Mouse (Mus musculus): ENCODE data around the gene Dnah7c. TPM values are rescaled to one million over a fixed set of nuclear protein-coding genes. Genes with fewer than 3 reads are reported as not detected.
A peak's percentile ranks its signal among the peaks of the same experiment; 100 is the strongest.

Dnah7c gene
- polyA plus RNA-seq, 1 experiment = under 0.01 TPM

GRCm38 (mm10) chr1:46852600-46853272 lies 427.3 kb downstream of the Dnah7c start:
- peak overlapping the region; percentile 85 for H3K4me2 ChIP-seq (ENCODE audit: low read depth)
- no peaks in the 10 kb centered on the region for H3K36me3 ChIP-seq (ENCODE audit: control insufficient read depth, insufficient read depth)
- H3ac ChIP-seq (ENCODE audit: control insufficient read depth, insufficient read length) = peak overlapping the region; percentile 99
- no peaks in the 10 kb centered on the region for H3K27me3 ChIP-seq (ENCODE audit: control insufficient read depth, insufficient read depth, insufficient read length)
- no peaks in the 10 kb centered on the region for H3K79me2 ChIP-seq (ENCODE audit: control insufficient read depth, insufficient read depth)
- peak overlapping the region; percentile 49 for H3K4me3 ChIP-seq
- peak; percentile 21 for TF ChIP-seq POLR2A (IDR thresholded peaks at IDR 0.05; ENCODE audit: insufficient read length, low read depth)
- no peak for TF ChIP-seq SRF (IDR thresholded peaks at IDR 0.05; ENCODE audit: control insufficient read depth, insufficient read length, low read depth)
- TF ChIP-seq MYOG (IDR thresholded peaks at IDR 0.05; ENCODE audit: control insufficient read depth in 1 of 3, insufficient read depth in 1 of 3, insufficient read length in 2 of 3, low read depth in 2 of 3) = peak in 1 of 3 experiments; percentile 13
- peak; percentile 44 for TF ChIP-seq USF1 (IDR thresholded peaks at IDR 0.05; ENCODE audit: low read depth)
- no peak for TF ChIP-seq MYOD1 (IDR thresholded peaks at IDR 0.05; ENCODE audit: control insufficient read depth in 1 of 3, insufficient read length in 2 of 3, low read depth in 2 of 3)
- TF ChIP-seq POLR2AphosphoS2 (IDR thresholded peaks at IDR 0.05; ENCODE audit: insufficient read length, low read depth) = peak; percentile 77

GRCm38 (mm10) chr1:46853317-46854035 lies 428.1 kb downstream of the Dnah7c start:
- Histone ChIP-seq H3K36me3 (ENCODE audit: control insufficient read depth, insufficient read depth) (no peaks in the 10 kb centered on the region), H3K79me2 (ENCODE audit: control insufficient read depth, insufficient read depth) (no peaks in the 10 kb centered on the region), H3K4me2 (ENCODE audit: low read depth) (peak overlapping the region; percentile 73), H3ac (ENCODE audit: control insufficient read depth, insufficient read length) (peak overlapping the region; percentile 99), H3K4me3 (peak overlapping the region; percentile 49), H3K27me3 (ENCODE audit: control insufficient read depth, insufficient read depth, insufficient read length) (no peaks in the 10 kb centered on the region)
- TF ChIP-seq SRF (IDR thresholded peaks at IDR 0.05; ENCODE audit: control insufficient read depth, insufficient read length, low read depth) (no peak), POLR2A (IDR thresholded peaks at IDR 0.05; ENCODE audit: insufficient read length, low read depth) (peak; percentile 85), MYOG (IDR thresholded peaks at IDR 0.05; ENCODE audit: control insufficient read depth in 1 of 3, insufficient read depth in 1 of 3, insufficient read length in 2 of 3, low read depth in 2 of 3) (peak in 1 of 3 experiments; percentile 18), POLR2AphosphoS2 (IDR thresholded peaks at IDR 0.05; ENCODE audit: insufficient read length, low read depth) (peak; percentile 64), E2F4 (IDR thresholded peaks at IDR 0.05; ENCODE audit: insufficient read depth) (no peak)

GRCm38 (mm10) chr1:46854036-46854900 lies 428.9 kb downstream of the Dnah7c start:
- Histone ChIP-seq H3ac (ENCODE audit: control insufficient read depth, insufficient read length) (peak overlapping the region; percentile 99), H3K79me2 (ENCODE audit: control insufficient read depth, insufficient read depth) (no peaks in the 10 kb centered on the region), H3K4me2 (ENCODE audit: low read depth) (peak overlapping the region; percentile 73), H3K4me3 (peak overlapping the region; percentile 49), H3K27me3 (ENCODE audit: control insufficient read depth, insufficient read depth, insufficient read length) (no peaks in the 10 kb centered on the region), H3K36me3 (ENCODE audit: control insufficient read depth, insufficient read depth) (no peaks in the 10 kb centered on the region)
- TF ChIP-seq SRF (IDR thresholded peaks at IDR 0.05; ENCODE audit: control insufficient read depth, insufficient read length, low read depth) = no peak
- no peak for TF ChIP-seq CEBPB (IDR thresholded peaks at IDR 0.05; ENCODE audit: insufficient read depth, poor library complexity, severe bottlenecking)
- no peak for TF ChIP-seq POLR2A (IDR thresholded peaks at IDR 0.05; ENCODE audit: insufficient read length, low read depth)
- no peak for TF ChIP-seq TCF3 (IDR thresholded peaks at IDR 0.05; ENCODE audit: insufficient read length, low read depth)
- TF ChIP-seq USF1 (IDR thresholded peaks at IDR 0.05; ENCODE audit: low read depth) = no peak
- TF ChIP-seq TCF12 (IDR thresholded peaks at IDR 0.05; ENCODE audit: insufficient read depth, poor library complexity, severe bottlenecking) = no peak
- TF ChIP-seq MAX (IDR thresholded peaks at IDR 0.05; ENCODE audit: low read depth) = no peak
- TF ChIP-seq MYOG (IDR thresholded peaks at IDR 0.05; ENCODE audit: control insufficient read depth in 1 of 3, insufficient read depth in 1 of 3, insufficient read length in 2 of 3, low read depth in 2 of 3) = no peak
- no peak for TF ChIP-seq POLR2AphosphoS2 (IDR thresholded peaks at IDR 0.05; ENCODE audit: insufficient read length, low read depth)
- no peak for TF ChIP-seq REST (IDR thresholded peaks at IDR 0.05; ENCODE audit: insufficient read depth, insufficient read length)
- TF ChIP-seq MYOD1 (IDR thresholded peaks at IDR 0.05; ENCODE audit: control insufficient read depth in 1 of 3, insufficient read length in 2 of 3, low read depth in 2 of 3) = no peak
- TF ChIP-seq E2F4 (IDR thresholded peaks at IDR 0.05; ENCODE audit: insufficient read depth) = no peak

GRCm38 (mm10) chr1:46856498-46856897 lies 431.1 kb downstream of the Dnah7c start:
- TF ChIP-seq REST (IDR thresholded peaks at IDR 0.05; ENCODE audit: insufficient read depth, insufficient read length) = no peak
- TF ChIP-seq POLR2A (IDR thresholded peaks at IDR 0.05; ENCODE audit: insufficient read length, low read depth) = no peak
- no peak for TF ChIP-seq MAX (IDR thresholded peaks at IDR 0.05; ENCODE audit: low read depth)
- no peak for TF ChIP-seq MYOD1 (IDR thresholded peaks at IDR 0.05; ENCODE audit: control insufficient read depth in 1 of 3, insufficient read length in 2 of 3, low read depth in 2 of 3)
- no peak for TF ChIP-seq POLR2AphosphoS2 (IDR thresholded peaks at IDR 0.05; ENCODE audit: insufficient read length, low read depth)
- no peak for TF ChIP-seq MYOG (IDR thresholded peaks at IDR 0.05; ENCODE audit: control insufficient read depth in 1 of 3, insufficient read depth in 1 of 3, insufficient read length in 2 of 3, low read depth in 2 of 3)
- TF ChIP-seq TCF3 (IDR thresholded peaks at IDR 0.05; ENCODE audit: insufficient read length, low read depth) = no peak
- Histone ChIP-seq H3ac (ENCODE audit: control insufficient read depth, insufficient read length) (no peak overlapping the region), H3K36me3 (ENCODE audit: control insufficient read depth, insufficient read depth) (no peaks in the 10 kb centered on the region), H3K4me2 (ENCODE audit: low read depth) (no peak overlapping the region), H3K27me3 (ENCODE audit: control insufficient read depth, insufficient read depth, insufficient read length) (no peaks in the 10 kb centered on the region), H3K4me3 (no peak overlapping the region), H3K79me2 (ENCODE audit: control insufficient read depth, insufficient read depth) (no peaks in the 10 kb centered on the region)

Measured in myocyte (in vitro differentiated cells).